Mouse (Mus musculus): ENCODE data around the gene Arhgef3.

Gene Arhgef3

GRCm38 (mm10) chr14:27444851-27445281, 330.2 kb downstream of the Arhgef3 start:
- DNase-seq = no peak

GRCm38 (mm10) chr14:27446963-27447362, 332.3 kb downstream of the Arhgef3 start:
- DNase-seq = no peak

Measured in spleen, adult 18-20 months (tissue).